Mouse (Mus musculus): ENCODE measurements around the gene Meis2. TPM values are rescaled to one million over a fixed set of nuclear protein-coding genes. Genes with fewer than 3 reads are reported as not detected.

Gene Meis2
- polyA plus RNA-seq, 1 experiment from 2014 or later: 1.4 TPM

DNA sequence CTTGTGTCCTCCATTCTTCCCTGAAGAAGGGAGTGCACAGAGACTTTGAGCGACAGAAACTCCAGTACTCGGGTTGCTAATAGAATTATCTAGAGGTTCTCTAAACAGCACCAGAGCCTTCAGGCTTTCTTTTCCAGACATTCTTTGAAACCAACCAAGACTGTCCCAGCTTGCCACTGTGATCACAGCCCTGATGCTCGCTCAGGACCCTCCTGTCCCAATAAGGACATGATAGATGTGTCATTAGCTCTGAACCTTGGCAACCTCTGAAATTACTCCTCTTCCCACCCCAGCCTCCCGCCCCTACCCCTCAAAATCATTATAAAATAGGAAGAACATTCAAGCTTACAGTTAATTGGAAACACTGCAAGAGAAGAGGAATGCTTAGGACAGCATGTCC, 71.8 kb downstream of the Meis2 start:
- H3K4me2 ChIP-seq: no peak overlapping the region
- no peak overlapping the region for H3K27ac ChIP-seq (replicated peaks)
- WGBS (ENCODE audit: insufficient replicate concordance): 62% methylated on average over 4 of the region's 4 CpGs
- ATAC-seq (ENCODE audit: insufficient read depth): no peak
- no peaks in the 10 kb centered on the region for H3K4me1 ChIP-seq (replicated peaks)
- no peaks in the 10 kb centered on the region for H3K9me3 ChIP-seq (replicated peaks)
- H3K9ac ChIP-seq: no peak overlapping the region
- no peaks in the 10 kb centered on the region for H3K27me3 ChIP-seq
- H3K36me3 ChIP-seq (replicated peaks): no peaks in the 10 kb centered on the region
- no peak overlapping the region for H3K4me3 ChIP-seq (replicated peaks)

DNA sequence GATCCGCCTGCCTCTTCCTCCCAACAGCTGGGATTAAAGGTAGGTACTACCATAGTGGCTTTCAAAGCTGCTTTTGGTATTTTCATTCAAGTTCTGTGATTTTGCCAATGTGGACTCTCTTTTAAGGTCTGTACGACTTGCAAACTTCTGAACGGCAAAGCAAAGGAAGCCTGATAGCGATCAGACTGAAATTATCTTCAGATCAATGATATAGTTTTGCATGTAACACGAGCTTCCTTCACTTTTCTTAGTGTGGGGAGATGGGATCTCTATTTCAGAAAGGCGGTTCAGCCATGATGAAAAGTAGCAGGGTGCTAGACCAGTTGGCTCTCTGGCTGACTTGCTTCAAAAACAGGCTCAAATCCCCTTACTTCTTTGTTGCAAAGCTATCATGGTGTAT, 76.4 kb downstream of the Meis2 start:
- no peak for ATAC-seq (ENCODE audit: insufficient read depth)
- no peak overlapping the region for H3K4me2 ChIP-seq
- H3K9ac ChIP-seq: no peak overlapping the region
- 56% methylated on average over 6 of the region's 6 CpGs for WGBS (ENCODE audit: insufficient replicate concordance)
- no peak overlapping the region for H3K27ac ChIP-seq (replicated peaks)
- no peaks in the 10 kb centered on the region for H3K36me3 ChIP-seq (replicated peaks)
- no peaks in the 10 kb centered on the region for H3K27me3 ChIP-seq
- no peak overlapping the region for H3K4me3 ChIP-seq (replicated peaks)
- no peaks in the 10 kb centered on the region for H3K9me3 ChIP-seq (replicated peaks)
- H3K4me1 ChIP-seq (replicated peaks): no peaks in the 10 kb centered on the region

DNA sequence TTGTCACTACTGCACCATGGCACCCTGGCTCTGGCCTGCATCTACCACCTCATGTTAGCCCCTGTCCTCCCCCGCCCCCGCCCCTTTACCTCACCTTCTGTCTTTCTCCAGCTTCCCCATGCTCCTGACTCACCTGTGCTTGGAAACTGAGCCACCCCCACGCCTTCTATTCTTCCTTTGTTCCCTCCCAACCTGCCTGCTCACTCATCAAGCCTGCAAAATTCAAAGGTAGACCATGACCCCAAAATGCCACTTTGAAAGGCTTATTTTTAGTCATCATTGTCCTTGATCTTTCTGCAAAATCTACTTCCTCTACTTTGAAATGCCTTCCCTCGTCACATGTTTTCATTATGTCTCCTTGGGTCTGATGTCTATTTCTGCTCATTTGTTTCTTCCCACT, 77.2 kb downstream of the Meis2 start:
- Histone ChIP-seq H3K4me1 (replicated peaks) (no peaks in the 10 kb centered on the region), H3K9ac (no peak overlapping the region), H3K36me3 (replicated peaks) (no peaks in the 10 kb centered on the region), H3K4me2 (no peak overlapping the region), H3K4me3 (replicated peaks) (no peak overlapping the region), H3K27me3 (no peaks in the 10 kb centered on the region), H3K9me3 (replicated peaks) (no peaks in the 10 kb centered on the region), H3K27ac (replicated peaks) (no peak overlapping the region)
- 62% methylated on average over 4 of the region's 4 CpGs for WGBS (ENCODE audit: insufficient replicate concordance)
- no peak for ATAC-seq (ENCODE audit: insufficient read depth)

DNA sequence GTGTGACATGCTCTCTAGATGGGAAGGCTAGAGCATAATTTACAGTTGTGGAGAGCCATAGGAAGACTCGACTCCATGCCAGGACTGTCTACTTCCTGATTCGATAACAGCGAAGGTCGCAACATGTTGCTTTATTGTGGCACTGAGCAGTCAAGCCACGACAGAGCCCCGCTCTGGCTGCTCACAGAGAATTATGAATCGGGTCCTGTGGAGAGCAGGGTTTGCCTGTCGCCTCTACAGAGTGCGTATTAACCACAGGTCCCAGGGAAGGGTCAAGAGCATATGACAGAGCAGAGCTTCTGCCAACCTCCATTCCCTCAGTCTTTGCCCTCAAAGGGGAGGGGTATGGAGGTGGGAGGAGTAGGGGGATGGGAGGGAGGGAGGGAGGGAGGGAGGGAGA, 80.7 kb downstream of the Meis2 start:
- no peaks in the 10 kb centered on the region for H3K4me1 ChIP-seq (replicated peaks)
- 28% methylated on average over 9 of the region's 9 CpGs for WGBS (ENCODE audit: insufficient replicate concordance)
- ATAC-seq (ENCODE audit: insufficient read depth): 0 out of 2 replicates have a peak, but pooled peaks have one; percentile 18
- H3K27ac ChIP-seq (replicated peaks): no peak overlapping the region
- H3K36me3 ChIP-seq (replicated peaks): no peaks in the 10 kb centered on the region
- H3K27me3 ChIP-seq: no peaks in the 10 kb centered on the region
- H3K4me2 ChIP-seq: peak overlapping the region; percentile 16
- H3K9ac ChIP-seq: no peak overlapping the region
- no peaks in the 10 kb centered on the region for H3K9me3 ChIP-seq (replicated peaks)
- no peak overlapping the region for H3K4me3 ChIP-seq (replicated peaks)

DNA sequence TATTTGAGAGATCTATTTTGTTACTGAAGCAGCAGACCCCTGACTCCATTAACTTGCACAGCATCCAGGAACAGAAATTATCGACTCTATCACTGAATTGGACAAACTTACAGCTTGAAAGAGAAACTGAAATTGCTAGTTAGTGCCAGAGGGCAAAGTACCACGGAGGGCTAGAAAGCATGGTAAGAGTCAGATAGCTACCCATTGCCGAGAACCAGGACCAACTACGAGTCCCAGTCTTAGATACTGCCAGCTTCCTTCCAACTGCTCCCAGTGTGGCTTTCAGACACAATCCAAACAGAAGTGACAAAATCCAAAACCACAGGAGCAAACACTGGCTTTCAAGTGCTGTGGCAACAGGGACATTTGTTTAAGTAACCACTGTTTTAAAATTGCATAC, 81.2 kb downstream of the Meis2 start:
- no peaks in the 10 kb centered on the region for H3K27me3 ChIP-seq
- H3K9me3 ChIP-seq (replicated peaks): no peaks in the 10 kb centered on the region
- no peak overlapping the region for H3K4me3 ChIP-seq (replicated peaks)
- no peak for ATAC-seq (ENCODE audit: insufficient read depth)
- 42% methylated on average over 4 of the region's 4 CpGs for WGBS (ENCODE audit: insufficient replicate concordance)
- peak overlapping the region; percentile 16 for H3K4me2 ChIP-seq
- H3K36me3 ChIP-seq (replicated peaks): no peaks in the 10 kb centered on the region
- H3K27ac ChIP-seq (replicated peaks): no peak overlapping the region
- H3K9ac ChIP-seq: no peak overlapping the region
- H3K4me1 ChIP-seq (replicated peaks): no peaks in the 10 kb centered on the region

DNA sequence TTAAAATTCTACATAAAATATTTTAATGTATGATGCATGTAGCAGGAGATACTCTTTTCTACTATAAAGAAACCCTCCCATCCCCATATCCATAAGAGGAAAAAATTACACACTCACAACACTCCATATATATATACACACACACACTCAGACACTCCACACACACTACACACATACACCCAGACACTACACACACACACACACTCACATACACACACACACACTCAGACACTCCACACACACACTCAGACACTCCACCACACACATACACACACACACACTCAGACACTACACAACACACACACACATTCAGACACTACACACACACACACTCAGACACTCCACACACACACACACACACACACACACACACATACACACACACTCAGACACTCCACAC, 85.1 kb downstream of the Meis2 start:
- H3K27me3 ChIP-seq: no peaks in the 10 kb centered on the region
- no peak overlapping the region for H3K4me3 ChIP-seq (replicated peaks)
- H3K9me3 ChIP-seq (replicated peaks): no peaks in the 10 kb centered on the region
- no peak overlapping the region for H3K9ac ChIP-seq
- H3K36me3 ChIP-seq (replicated peaks): no peaks in the 10 kb centered on the region
- no peaks in the 10 kb centered on the region for H3K4me1 ChIP-seq (replicated peaks)
- no peak overlapping the region for H3K4me2 ChIP-seq
- H3K27ac ChIP-seq (replicated peaks): no peak overlapping the region
- ATAC-seq (ENCODE audit: insufficient read depth): no peak

DNA sequence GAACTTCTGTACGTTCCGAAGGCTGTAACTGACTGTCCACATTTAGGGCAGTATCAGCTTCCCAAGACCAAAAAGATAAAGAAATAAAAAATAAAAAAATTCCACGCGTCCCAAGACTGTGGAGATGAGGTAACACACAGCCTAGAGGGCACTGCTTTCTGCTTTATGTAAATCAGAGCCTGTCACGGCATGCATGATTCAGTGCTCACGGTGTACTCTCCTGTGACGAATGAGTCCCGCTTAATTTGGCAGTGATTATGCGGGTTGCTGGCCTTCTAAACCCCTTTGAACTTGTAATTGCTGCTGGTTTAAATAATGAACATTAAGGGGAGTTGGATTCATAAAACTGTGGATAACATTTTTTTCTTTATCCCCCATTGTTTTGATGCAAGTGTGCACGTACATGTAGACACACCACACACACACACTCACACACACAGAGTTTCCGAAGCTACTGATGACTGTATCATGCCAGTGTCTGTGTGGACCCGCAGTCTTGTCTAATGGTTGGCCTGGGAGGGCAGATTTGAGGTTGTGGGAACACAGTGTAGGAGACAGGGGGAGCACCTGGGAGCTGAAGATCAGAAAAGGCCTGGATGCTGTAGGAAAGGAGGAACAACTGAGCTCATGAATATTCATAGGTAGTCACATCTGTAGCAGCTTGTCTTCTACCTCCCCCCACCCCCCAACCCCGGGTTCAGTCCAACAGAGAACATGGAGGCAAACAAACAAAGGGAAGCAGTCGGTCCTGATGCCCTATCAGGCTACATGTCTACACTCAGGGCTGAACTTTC, 85.8 kb downstream of the Meis2 start:
- 62% methylated on average over 14 of the region's 14 CpGs for WGBS (ENCODE audit: insufficient replicate concordance)
- no peaks in the 10 kb centered on the region for H3K27me3 ChIP-seq
- no peak for ATAC-seq (ENCODE audit: insufficient read depth)

DNA sequence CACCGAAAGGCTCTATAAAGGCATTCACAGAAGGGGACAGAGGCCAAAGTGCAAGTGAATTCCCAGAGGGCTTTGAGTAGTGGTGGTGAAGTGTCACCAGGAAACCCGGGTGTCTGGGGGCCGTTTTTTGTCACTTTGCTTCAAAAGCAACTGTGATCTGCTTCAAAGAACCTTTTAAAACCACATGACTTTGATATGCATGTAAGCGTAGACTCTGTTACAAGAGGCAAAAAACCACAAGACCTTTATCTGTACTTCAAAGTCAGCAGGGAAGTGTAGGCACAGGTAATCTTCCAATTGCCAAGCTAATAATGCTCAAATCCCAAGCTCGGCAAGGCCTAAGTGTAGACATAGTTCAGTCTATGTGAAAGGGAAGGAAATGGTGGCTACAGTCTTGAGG, 87.0 kb downstream of the Meis2 start:
- 28% methylated on average over 5 of the region's 5 CpGs for WGBS (ENCODE audit: insufficient replicate concordance)
- H3K27me3 ChIP-seq: no peaks in the 10 kb centered on the region
- ATAC-seq (ENCODE audit: insufficient read depth): no peak
- H3K4me3 ChIP-seq (replicated peaks): no peak overlapping the region
- H3K4me1 ChIP-seq (replicated peaks): no peaks in the 10 kb centered on the region
- H3K9ac ChIP-seq: no peak overlapping the region
- H3K36me3 ChIP-seq (replicated peaks): no peaks in the 10 kb centered on the region
- H3K4me2 ChIP-seq: no peak overlapping the region
- no peaks in the 10 kb centered on the region for H3K9me3 ChIP-seq (replicated peaks)
- no peak overlapping the region for H3K27ac ChIP-seq (replicated peaks)

More for the DNA sequence above, 85.8 kb downstream of the Meis2 start:
- Histone ChIP-seq H3K4me3 (replicated peaks) (no peak overlapping the region), H3K36me3 (replicated peaks) (no peaks in the 10 kb centered on the region), H3K9me3 (replicated peaks) (no peaks in the 10 kb centered on the region), H3K4me1 (replicated peaks) (no peaks in the 10 kb centered on the region), H3K27ac (replicated peaks) (no peak overlapping the region), H3K4me2 (no peak overlapping the region), H3K9ac (no peak overlapping the region)

DNA sequence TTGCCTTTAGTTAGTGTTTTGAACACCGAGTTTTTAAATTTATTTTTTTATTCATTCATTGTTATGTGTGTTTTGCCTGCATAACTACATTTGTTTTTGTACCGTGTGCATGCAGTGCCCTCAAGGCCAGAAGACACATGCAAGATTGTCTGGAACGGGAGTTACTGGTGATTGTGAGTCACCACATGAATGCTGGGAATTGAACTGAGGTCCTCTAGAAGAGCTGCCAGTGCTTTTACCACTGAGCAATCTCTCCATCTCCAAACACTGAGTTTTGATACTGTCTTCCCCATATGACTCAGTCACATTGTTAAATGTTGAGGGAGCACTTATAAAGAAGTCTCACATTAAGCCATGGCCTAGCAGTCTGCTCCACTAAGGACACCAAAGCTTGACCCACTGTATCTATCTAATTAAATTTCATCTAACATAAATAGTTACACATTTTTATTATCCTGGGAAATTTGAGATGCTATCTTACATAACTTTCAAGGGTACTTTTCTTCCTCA, 94.3 kb downstream of the Meis2 start:
- H3K9ac ChIP-seq: no peak overlapping the region
- H3K4me1 ChIP-seq (replicated peaks): no peaks in the 10 kb centered on the region
- H3K9me3 ChIP-seq (replicated peaks): no peaks in the 10 kb centered on the region
- no peaks in the 10 kb centered on the region for H3K27me3 ChIP-seq
- no peak overlapping the region for H3K4me2 ChIP-seq
- no peak overlapping the region for H3K27ac ChIP-seq (replicated peaks)
- no peak for ATAC-seq (ENCODE audit: insufficient read depth)
- WGBS (ENCODE audit: insufficient replicate concordance): 58% methylated on average over 3 of the region's 3 CpGs
- no peaks in the 10 kb centered on the region for H3K36me3 ChIP-seq (replicated peaks)
- no peak overlapping the region for H3K4me3 ChIP-seq (replicated peaks)

DNA sequence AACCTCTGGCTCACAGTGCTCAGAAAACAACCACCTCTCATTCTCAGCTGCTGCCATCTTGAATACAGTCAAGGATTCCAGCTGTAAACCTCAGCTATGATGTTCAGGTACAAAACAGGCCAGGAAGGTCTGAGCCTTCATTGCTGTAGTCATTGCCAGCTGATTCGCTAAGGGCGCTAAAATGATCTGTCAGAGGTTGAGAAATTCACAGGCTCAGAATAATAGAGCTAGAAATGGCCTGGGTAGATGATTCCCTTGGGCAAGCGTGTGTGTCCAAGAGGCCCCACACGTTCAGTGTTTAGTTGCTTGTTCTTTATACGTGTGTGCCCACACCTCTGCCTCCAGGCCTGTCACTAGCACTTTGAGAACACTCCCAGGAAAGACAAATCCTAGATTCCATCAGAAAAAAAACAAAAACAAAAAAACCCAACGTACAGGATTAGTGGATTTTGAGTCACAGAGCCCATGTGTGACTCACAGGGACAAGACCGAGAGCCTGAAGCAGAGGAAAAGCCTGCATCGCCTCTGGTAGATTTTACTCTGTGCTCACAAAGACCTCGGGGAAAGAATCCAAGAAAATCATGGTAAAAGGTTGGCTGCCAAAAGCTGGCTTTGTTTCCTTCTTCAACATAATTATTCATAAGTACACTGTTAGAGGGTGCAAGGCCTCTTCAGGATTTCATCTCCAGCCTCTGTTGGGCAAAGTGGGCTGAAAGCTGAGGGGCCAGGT, 95.4 kb downstream of the Meis2 start:
- no peak for ATAC-seq (ENCODE audit: insufficient read depth)
- H3K4me1 ChIP-seq (replicated peaks): no peaks in the 10 kb centered on the region
- H3K9ac ChIP-seq: no peak overlapping the region
- 64% methylated on average over 9 of the region's 9 CpGs for WGBS (ENCODE audit: insufficient replicate concordance)
- H3K36me3 ChIP-seq (replicated peaks): no peaks in the 10 kb centered on the region
- H3K27me3 ChIP-seq: no peaks in the 10 kb centered on the region
- no peak overlapping the region for H3K4me3 ChIP-seq (replicated peaks)
- H3K27ac ChIP-seq (replicated peaks): no peak overlapping the region
- H3K4me2 ChIP-seq: no peak overlapping the region
- H3K9me3 ChIP-seq (replicated peaks): no peaks in the 10 kb centered on the region

DNA sequence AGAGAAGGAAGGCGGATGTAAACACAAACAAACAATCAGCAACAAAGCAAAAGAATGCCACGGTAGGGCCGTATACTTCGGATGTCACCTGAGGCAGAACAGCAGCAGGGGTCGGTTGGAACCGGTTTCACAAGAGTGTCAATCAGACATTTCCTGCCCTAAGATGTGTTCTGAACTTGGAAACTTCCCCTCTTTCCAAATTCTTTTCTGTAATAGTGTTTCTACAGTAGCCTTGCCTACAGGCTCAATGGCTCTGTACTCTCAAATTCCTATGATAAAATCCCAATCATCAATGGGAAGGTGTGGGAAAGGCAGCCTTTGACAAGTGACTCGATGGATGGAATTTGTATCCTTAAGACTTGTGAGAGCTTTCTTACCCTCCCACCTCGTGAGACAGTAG, 96.4 kb downstream of the Meis2 start:
- Histone ChIP-seq H3K4me1 (replicated peaks) (no peaks in the 10 kb centered on the region), H3K4me2 (no peak overlapping the region), H3K9me3 (replicated peaks) (no peaks in the 10 kb centered on the region), H3K36me3 (replicated peaks) (no peaks in the 10 kb centered on the region), H3K27ac (replicated peaks) (no peak overlapping the region), H3K9ac (no peak overlapping the region), H3K27me3 (no peaks in the 10 kb centered on the region), H3K4me3 (replicated peaks) (no peak overlapping the region)
- WGBS (ENCODE audit: insufficient replicate concordance): 30% methylated on average over 8 of the region's 8 CpGs
- ATAC-seq (ENCODE audit: insufficient read depth): no peak
